Mouse (Mus musculus) limb, embryonic 14.5 days (tissue): ENCODE data around the gene Snrpc. TPM values are rescaled to one million over a fixed set of nuclear protein-coding genes. Genes with fewer than 3 reads are reported as not detected.

Source experiments
- ATAC-seq: fragments of 200-750 bp; cut with Nextera tagmentation; 2 replicates; pipeline ENCODE4 v1.8.0; 2017; ENCODE audit warnings: low read depth, moderate number of reproducible peaks, moderate TSS enrichment; ENCODE audit not compliant: low FRiP score
- DNase-seq: peaks from one replicate; pipeline ENCODE4 v3.0.0-alpha.2; 2015; ENCODE audit warnings: low spot score
- H3K27ac ChIP-seq: fragments of 300-500 bp; sonication (generic); replicated peaks from 2 replicates; pipeline ENCODE4 v1.5.1; 2014; ENCODE audit warnings: low read depth, mild to moderate bottlenecking, low read length, moderate library complexity, mixed read lengths
- H3K27me3 ChIP-seq: fragments of 300-500 bp; sonication (generic); 2 replicates; pipeline ENCODE4 v1.6.1; 2014; ENCODE audit warnings: low read length, mixed read lengths; ENCODE audit not compliant: control insufficient read depth, insufficient read depth
- H3K36me3 ChIP-seq: fragments of 300-500 bp; sonication (generic); 2 replicates; pipeline ENCODE4 v1.6.1; 2014; ENCODE audit warnings: mild to moderate bottlenecking, low read length, moderate library complexity, mixed read lengths; ENCODE audit not compliant: control insufficient read depth, insufficient read depth
- H3K4me1 ChIP-seq: fragments of 300-500 bp; sonication (generic); 2 replicates; pipeline ENCODE4 v1.6.1; 2014; ENCODE audit warnings: antibody characterized with exemption, low read length, mixed read lengths; ENCODE audit not compliant: control insufficient read depth, insufficient read depth
- H3K4me2 ChIP-seq: fragments of 300-500 bp; sonication (generic); replicated peaks from 2 replicates; pipeline ENCODE4 v1.6.1; 2014; ENCODE audit warnings: low read depth, mild to moderate bottlenecking, low read length, moderate library complexity; ENCODE audit not compliant: severe bottlenecking
- H3K4me3 ChIP-seq: fragments of 300-500 bp; sonication (generic); replicated peaks from 2 replicates; pipeline ENCODE4 v1.5.1; 2014; ENCODE audit warnings: low read length
- H3K9ac ChIP-seq: fragments of 300-500 bp; sonication (generic); 2 replicates; pipeline ENCODE4 v1.6.1; 2014; ENCODE audit warnings: mild to moderate bottlenecking, low read depth, low read length, moderate library complexity; ENCODE audit not compliant: severe bottlenecking
- H3K9me3 ChIP-seq: fragments of 300-500 bp; sonication (generic); 2 replicates; pipeline ENCODE4 v1.6.1; 2016; ENCODE audit warnings: low read length; ENCODE audit not compliant: control insufficient read depth
- POLR2A ChIP-seq: fragments of 200-500 bp; IDR thresholded peaks from 2 replicates; pipeline ENCODE4 v1.8.0; 2012; ENCODE audit warnings: inconsistent platforms, mild to moderate bottlenecking, moderate library complexity, borderline replicate concordance; ENCODE audit not compliant: insufficient read depth, insufficient read length; ENCODE audit errors: extremely low read depth
- WGBS: fragments of 180-500 bp; shearing (Covaris S2); extraction: QIAGEN DNeasy Blood & Tissue Kit; methylation state at CpG from one replicate; pipeline ENCODE4 v1.1.7; 2014; 5-methylcytosine and 5-hydroxymethylcytosine counted together
- polyA plus RNA-seq, 2 experiments: library from polyadenylated mRNA; depleted of rRNA in 1 of 2; stranded (reverse) in 1 of 2; unstranded in 1 of 2; fragments of >200 nt; fragmentation: Nextera tagmentation in 1 of 2; extraction: Ambion mirVana in 1 of 2; gene quantifications; 2 replicates each; pipeline versions ENCODE4 v1.2.1 to v1.2.3; 2012 to 2014

The Snrpc gene
- polyA plus RNA-seq, 2 experiments, result 228 to 286 TPM

DNA sequence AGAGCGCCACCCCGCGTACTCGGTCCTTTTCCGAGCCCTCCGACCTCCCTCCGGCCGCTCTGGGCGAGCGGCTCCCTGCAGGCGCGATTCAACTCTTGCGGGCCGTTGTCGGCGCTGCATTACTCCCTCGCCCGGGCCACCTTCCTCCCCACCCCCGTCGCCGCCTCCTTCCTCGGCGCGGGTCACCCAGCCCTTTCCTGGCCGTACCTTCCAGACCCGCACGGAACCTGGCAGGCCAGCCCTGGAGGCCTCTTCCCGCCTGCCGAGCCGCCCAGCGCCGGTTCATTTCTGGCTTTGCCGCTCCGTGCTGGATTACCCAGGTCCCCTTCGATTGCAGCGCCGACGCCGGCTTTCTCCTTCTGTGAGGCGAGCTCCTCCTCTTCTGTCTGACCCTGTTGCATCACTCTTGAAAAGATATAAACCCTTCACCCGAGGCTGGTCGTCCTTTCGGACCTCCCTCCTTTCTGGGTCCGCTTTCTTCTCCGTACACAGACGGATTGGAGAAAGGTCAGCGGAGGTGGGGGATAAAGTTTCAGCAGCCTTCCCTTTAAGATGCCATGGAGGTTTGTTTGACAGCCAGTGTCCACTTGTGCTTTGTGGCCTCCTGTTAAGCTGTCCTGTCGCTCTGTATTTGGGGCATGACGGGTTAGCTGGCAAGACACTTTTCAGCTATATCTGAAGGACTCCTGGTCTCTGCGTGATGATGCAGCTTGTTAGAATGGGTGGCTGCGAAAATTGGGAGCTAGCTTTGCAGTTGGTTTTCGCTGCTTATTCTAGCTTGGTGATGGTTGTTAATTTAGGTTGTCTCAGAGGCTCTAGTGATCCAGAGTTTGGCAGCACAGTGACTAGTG is 19.1 kb downstream of the Snrpc start:
- Histone ChIP-seq H3K4me3 (peak overlapping the region; percentile 90), H3K36me3 (peaks cover 20% of the 10 kb centered on the region), H3K4me2 (peak overlapping the region; percentile 57), H3K9me3 (no peaks in the 10 kb centered on the region), H3K4me1 (peaks cover 15% of the 10 kb centered on the region), H3K9ac (peak overlapping the region; percentile 88), H3K27ac (peak overlapping the region; percentile 83), H3K27me3 (no peaks in the 10 kb centered on the region)
- DNase-seq (peak; percentile 31), ATAC-seq (peak; percentile 59)
- 1% methylated on average over 52 of the region's 52 CpGs for WGBS
- no peak for TF ChIP-seq POLR2A

GRCm38 (mm10) chr17:27857649-27858475 is 19.9 kb downstream of the Snrpc start:
- 46% methylated on average over 11 of the region's 11 CpGs for WGBS
- H3K9me3 ChIP-seq, result no peaks in the 10 kb centered on the region
- peaks cover 15% of the 10 kb centered on the region for H3K4me1 ChIP-seq
- peaks cover 11% of the 10 kb centered on the region for H3K36me3 ChIP-seq
- H3K4me2 ChIP-seq, result peak overlapping the region; percentile 57
- peak overlapping the region; percentile 90 for H3K4me3 ChIP-seq
- H3K27me3 ChIP-seq, result no peaks in the 10 kb centered on the region
- DNase-seq, result no peak
- no peak overlapping the region for H3K27ac ChIP-seq
- TF ChIP-seq POLR2A, result no peak
- ATAC-seq, result no peak
- H3K9ac ChIP-seq, result peak overlapping the region; percentile 88

- no peak for ATAC-seq
- no peaks in the 10 kb centered on the region for H3K27me3 ChIP-seq
- TF ChIP-seq POLR2A, result no peak
- DNase-seq, result no peak
- no peak overlapping the region for H3K4me3 ChIP-seq
- peaks cover 3% of the 10 kb centered on the region for H3K36me3 ChIP-seq
- H3K9me3 ChIP-seq, result no peaks in the 10 kb centered on the region
- H3K4me2 ChIP-seq, result no peak overlapping the region
- WGBS, result 41% methylated on average over 2 of the region's 2 CpGs
- peaks cover 15% of the 10 kb centered on the region for H3K4me1 ChIP-seq
- no peak overlapping the region for H3K27ac ChIP-seq
- H3K9ac ChIP-seq, result no peak overlapping the region
These were observed 21.2 kb downstream of the Snrpc start for GRCm38 (mm10) chr17:27859131-27859530.

- no peak overlapping the region for H3K9ac ChIP-seq
- no peak for DNase-seq
- TF ChIP-seq POLR2A, result no peak
- H3K9me3 ChIP-seq, result no peaks in the 10 kb centered on the region
- H3K36me3 ChIP-seq, result 0 out of 2 replicates have a peak, but pooled peaks cover 5% of the 10 kb centered on the region
- no peaks in the 10 kb centered on the region for H3K4me1 ChIP-seq
- no peak overlapping the region for H3K4me2 ChIP-seq
- H3K27ac ChIP-seq, result no peak overlapping the region
- no peak overlapping the region for H3K4me3 ChIP-seq
- no peaks in the 10 kb centered on the region for H3K27me3 ChIP-seq
- WGBS, result 79% methylated on average over 2 of the region's 2 CpGs
- ATAC-seq, result no peak
These were observed 27.5 kb downstream of the Snrpc start for GRCm38 (mm10) chr17:27865461-27865860.

GRCm38 (mm10) chr17:27866737-27867136 is 28.8 kb downstream of the Snrpc start:
- DNase-seq, result no peak
- 81% methylated on average over 4 of the region's 4 CpGs for WGBS
- 0 out of 2 replicates have a peak, but pooled peaks cover 5% of the 10 kb centered on the region for H3K36me3 ChIP-seq
- no peaks in the 10 kb centered on the region for H3K27me3 ChIP-seq
- no peaks in the 10 kb centered on the region for H3K4me1 ChIP-seq
- H3K27ac ChIP-seq, result no peak overlapping the region
- ATAC-seq, result no peak
- no peak overlapping the region for H3K4me3 ChIP-seq
- H3K9ac ChIP-seq, result no peak overlapping the region
- H3K9me3 ChIP-seq, result no peaks in the 10 kb centered on the region
- H3K4me2 ChIP-seq, result no peak overlapping the region
- TF ChIP-seq POLR2A, result no peak
